In genomic region chr7:118992080-118992560, GRCm38 (mm10) we compare ENCODE assay signal across 11 mouse cellular contexts. TPM values are rescaled to one million over a fixed set of nuclear protein-coding genes. Genes with fewer than 3 reads are reported as not detected.
DNase-seq lines count a peak whose midpoint lies in the region; ATAC-seq and TF ChIP-seq lines count a peak whose summit lies in the region.
"Had no signal": no experiment of that assay in that cellular context is flagged by ENCODE, and none has a peak within 500 bp of the region (broad histone marks: within the 10 kb centered on the region; RNA-seq: fewer than 3 reads in every experiment).

No protein-coding gene starts in this region.

- DNase-seq in cerebellum, adult 2 months: peak in 1 of 2 experiments; percentile 36
- no peak for DNase-seq in cerebellum, adult 18-20 months
- DNase-seq in limb, embryonic 10.5 days (ENCODE audit: low spot score): no peak
- DNase-seq in layer of hippocampus, postnatal 36 days: no peak
- DNase-seq: gastrocnemius, postnatal 25 days; lung, postnatal 14 days had no signal

- no peak for TF ChIP-seq POLR2A in cerebellum, adult 2 months (IDR thresholded peaks at IDR 0.05; ENCODE audit: borderline replicate concordance, insufficient read depth, low read length)

- peak overlapping the region; percentile 94; the same call in 1 of the 2 replicates for H3K4me2 ChIP-seq in limb, embryonic 13.5 days (replicated peaks)
- peak overlapping the region; percentile 88 for H3K4me2 ChIP-seq in hindbrain, embryonic 13.5 days
- peak overlapping the region; percentile 69 for H3K4me2 ChIP-seq in neural tube, embryonic 15.5 days

- peaks cover 28% of the 10 kb centered on the region for H3K4me1 ChIP-seq in cerebellum, adult 2 months (ENCODE audit: control insufficient read depth, insufficient read depth, low read length)
- peaks cover 37% of the 10 kb centered on the region for H3K4me1 ChIP-seq in limb, embryonic 13.5 days
- peaks cover 46% of the 10 kb centered on the region for H3K4me1 ChIP-seq in limb, embryonic 10.5 days
- peaks cover 74% of the 10 kb centered on the region for H3K4me1 ChIP-seq in hindbrain, embryonic 13.5 days (replicated peaks)
- H3K4me1 ChIP-seq in neural tube, embryonic 15.5 days: peaks cover 62% of the 10 kb centered on the region

- no peak for ATAC-seq in limb, embryonic 13.5 days (ENCODE audit: low FRiP score, low read depth)
- ATAC-seq in hindbrain, embryonic 13.5 days (ENCODE audit: low FRiP score): no peak
- no peak for ATAC-seq in neural tube, embryonic 15.5 days (ENCODE audit: low FRiP score)
- no peak for ATAC-seq in granulocyte monocyte progenitor cell, adult 5-6 weeks (replicated peaks; ENCODE audit: poor library complexity, severe bottlenecking)
- ATAC-seq: intestine, postnatal 0 days had no signal

- H3K27ac ChIP-seq in cerebellum, adult 2 months (ENCODE audit: insufficient read depth, low read length): peak overlapping the region; percentile 70; the same call in 1 of the 2 replicates
- H3K27ac ChIP-seq in limb, embryonic 13.5 days: no peak overlapping the region
- no peak overlapping the region for H3K27ac ChIP-seq in limb, embryonic 10.5 days
- peak overlapping the region; percentile 82 for H3K27ac ChIP-seq in hindbrain, embryonic 13.5 days
- H3K27ac ChIP-seq in neural tube, embryonic 15.5 days (replicated peaks): peak overlapping the region; percentile 71; the same call in 1 of the 2 replicates

- TF ChIP-seq CTCF in cerebellum, adult 2 months (IDR thresholded peaks at IDR 0.05; ENCODE audit: borderline replicate concordance, insufficient read depth, low read depth, low read length): no peak

- H3K27me3 ChIP-seq in cerebellum, adult 2 months (ENCODE audit: control insufficient read depth, insufficient read depth, low read length): no peaks in the 10 kb centered on the region
- no peaks in the 10 kb centered on the region for H3K27me3 ChIP-seq in limb, embryonic 13.5 days
- peaks cover 5% of the 10 kb centered on the region; the same call in 1 of the 2 replicates for H3K27me3 ChIP-seq in limb, embryonic 10.5 days (ENCODE audit: low read depth, poor library complexity, severe bottlenecking)
- no peaks in the 10 kb centered on the region for H3K27me3 ChIP-seq in hindbrain, embryonic 13.5 days
- no peaks in the 10 kb centered on the region; the same call in 1 of the 2 replicates for H3K27me3 ChIP-seq in neural tube, embryonic 15.5 days (replicated peaks)

- no peaks in the 10 kb centered on the region for H3K9me3 ChIP-seq in limb, embryonic 13.5 days
- H3K9me3 ChIP-seq in limb, embryonic 10.5 days (replicated peaks): no peaks in the 10 kb centered on the region
- no peaks in the 10 kb centered on the region for H3K9me3 ChIP-seq in hindbrain, embryonic 13.5 days
- H3K9me3 ChIP-seq in neural tube, embryonic 15.5 days (replicated peaks): no peaks in the 10 kb centered on the region

- H3K4me3 ChIP-seq in cerebellum, adult 2 months (replicated peaks; ENCODE audit: insufficient read depth, low read depth, low read length): peak overlapping the region; percentile 2
- H3K4me3 ChIP-seq in limb, embryonic 13.5 days: no peak overlapping the region; the same call in 1 of the 2 replicates
- no peak overlapping the region for H3K4me3 ChIP-seq in limb, embryonic 10.5 days
- H3K4me3 ChIP-seq in hindbrain, embryonic 13.5 days: peak overlapping the region; percentile 8
- no peak overlapping the region for H3K4me3 ChIP-seq in neural tube, embryonic 15.5 days (replicated peaks)

- H3K36me3 ChIP-seq in limb, embryonic 13.5 days: no peaks in the 10 kb centered on the region
- no peaks in the 10 kb centered on the region for H3K36me3 ChIP-seq in limb, embryonic 10.5 days
- no peaks in the 10 kb centered on the region for H3K36me3 ChIP-seq in hindbrain, embryonic 13.5 days
- H3K36me3 ChIP-seq in neural tube, embryonic 15.5 days: no peaks in the 10 kb centered on the region

- no peak overlapping the region for H3K9ac ChIP-seq in limb, embryonic 13.5 days
- peak overlapping the region; percentile 29; the same call in 1 of the 2 replicates for H3K9ac ChIP-seq in hindbrain, embryonic 13.5 days
- H3K9ac ChIP-seq in neural tube, embryonic 15.5 days (replicated peaks): no peak overlapping the region

- 24% methylated on average over 6 of the region's 6 CpGs for WGBS in cerebellum, adult 2 months
- WGBS in limb, embryonic 13.5 days: 39% methylated on average over 6 of the region's 6 CpGs
- 58% methylated on average over 6 of the region's 6 CpGs for WGBS in limb, embryonic 10.5 days
- 19% methylated on average over 6 of the region's 6 CpGs for WGBS in hindbrain, embryonic 13.5 days
- 17% methylated on average over 6 of the region's 6 CpGs for WGBS in neural tube, embryonic 15.5 days

RNA-seq across cellular contexts. Expression of gene Gprc5b, which starts 2.9 kb away (rescaled TPM):
- polyA plus RNA-seq in cerebellum, adult 2 months (2012; rRNA removed): 339 and 347 TPM in 2 replicates
- polyA plus RNA-seq in limb, embryonic 13.5 days (2015; fragmentation: Nextera tagmentation; extraction: Ambion mirVana): 6.8 and 8.0 TPM in 2 replicates
- 6.6 and 8.2 TPM in 2 replicates for polyA plus RNA-seq in limb, embryonic 10.5 days (2016; fragmentation: Nextera tagmentation; extraction: Ambion mirVana)
- 7.9 and 8.1 TPM in 2 replicates for polyA plus RNA-seq in hindbrain, embryonic 13.5 days (2015; fragmentation: Nextera tagmentation; extraction: Ambion mirVana)
- polyA plus RNA-seq in neural tube, embryonic 15.5 days (2015; fragmentation: Nextera tagmentation; extraction: Ambion mirVana): 5.2 and 6.6 TPM in 2 replicates
- total RNA-seq in layer of hippocampus, postnatal 36 days (2021): 100 to 1,000 TPM; 122 to 123 TPM
- total RNA-seq in granulocyte monocyte progenitor cell, adult 5-6 weeks (2014; fragmentation: Nextera tagmentation): 0.15 TPM in 1 of 2 replicates, not detected in the other
- total RNA-seq in granulocyte monocyte progenitor cell, adult 5-6 weeks (2017): not detected in 2 replicates

Comparison
In these comparisons a context has a peak if more than half of its experiments do, and no peak if none do; other contexts are left out.
1. H3K27ac ChIP-seq: peak in cerebellum, adult 2 months (single experiment), hindbrain, embryonic 13.5 days (single experiment) and neural tube, embryonic 15.5 days (single experiment); none in limb, embryonic 13.5 days (single experiment) and limb, embryonic 10.5 days (single experiment).
2. H3K4me3 ChIP-seq: peak in cerebellum, adult 2 months (single experiment) and hindbrain, embryonic 13.5 days (single experiment); none in limb, embryonic 13.5 days (single experiment), limb, embryonic 10.5 days (single experiment) and neural tube, embryonic 15.5 days (single experiment).
3. RNA of gene Gprc5b, which starts 2.9 kb away (polyA plus RNA-seq): 339 to 347 TPM in cerebellum, adult 2 months; 6.6 to 8.2 TPM in limb, embryonic 10.5 days, 6.8 to 8.0 TPM in limb, embryonic 13.5 days, 7.9 to 8.1 TPM in hindbrain, embryonic 13.5 days and 5.2 to 6.6 TPM in neural tube, embryonic 15.5 days; every median in the first group is over 10 times any median in the second.
4. Peak in every context shown above with its lines, with median percentiles within 50 percentile points of each other: H3K4me2 ChIP-seq.